Mouse (Mus musculus): Measurements from ENCODE around the gene Olfr680-ps1. TPM values are rescaled to one million over a fixed set of nuclear protein-coding genes. Genes with fewer than 3 reads are reported as not detected.

The Olfr680-ps1 gene
- not detected for polyA plus RNA-seq (2017; shearing (Covaris generic))

DNA sequence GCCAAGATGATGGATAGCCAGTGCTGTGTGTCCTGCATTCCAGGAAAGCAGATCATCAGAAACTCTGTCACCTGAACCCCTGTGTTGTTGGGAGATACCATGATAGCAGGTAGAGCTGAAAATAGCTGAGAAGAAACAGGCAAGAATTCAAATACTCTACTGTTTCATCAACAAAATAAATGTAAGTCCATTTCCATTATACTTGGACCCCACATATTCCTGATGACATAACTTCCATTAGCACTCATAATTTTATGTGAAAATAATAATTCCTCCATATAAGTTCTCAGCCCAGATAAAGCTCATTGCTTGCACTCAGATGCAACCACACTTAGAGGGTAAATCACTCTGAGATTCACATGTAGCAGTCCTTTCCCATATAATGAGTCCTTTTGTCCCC is at the start of gene Olfr680-ps1:
Gene Olfr680-ps1 (minus strand): TSS at position 101 of the 400 bp plus-strand sequence.

DNA sequence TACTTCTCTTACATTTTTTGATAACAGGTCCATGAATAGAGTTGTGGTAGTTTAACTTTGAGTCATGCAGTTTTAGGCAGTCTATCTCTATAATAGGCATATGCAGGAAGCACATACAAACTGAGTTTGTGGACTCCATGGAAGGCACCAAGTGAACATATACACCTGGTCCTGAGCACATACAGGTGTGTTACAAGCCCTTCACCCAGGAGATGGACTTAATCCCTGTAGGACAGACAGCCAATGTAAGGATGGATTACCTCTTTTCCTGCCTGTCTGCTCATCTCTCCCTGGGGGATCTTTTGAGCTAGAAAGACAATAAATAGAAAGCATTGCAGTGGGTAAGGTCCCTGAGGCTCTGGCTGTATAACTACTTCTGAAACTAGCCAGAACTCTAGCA is 23.9 kb upstream of the Olfr680-ps1 start, which contains the start of gene Olfr681:
Gene Olfr681 (plus strand): TSS at position 301 of the 400 bp plus-strand sequence.

DNA sequence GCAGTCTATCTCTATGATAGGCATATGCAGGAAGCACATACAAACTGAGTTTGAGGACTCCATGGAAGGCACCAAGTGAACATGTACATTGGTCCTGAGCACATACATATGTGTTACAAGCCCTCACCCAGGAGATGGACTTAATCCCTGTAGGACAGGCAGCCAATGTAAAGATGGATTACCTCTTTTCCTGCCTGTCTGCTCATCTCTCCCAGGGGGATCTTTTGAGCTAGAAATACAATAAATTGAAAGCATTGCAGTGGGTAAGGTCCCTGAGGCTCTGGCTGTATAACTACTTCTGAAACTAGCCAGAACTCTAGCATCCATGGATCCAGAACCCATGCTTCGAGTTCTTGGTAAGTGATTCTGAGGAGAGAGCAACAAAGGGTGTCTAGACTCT is 11.7 kb downstream of the Olfr680-ps1 start, which contains the start of gene Olfr679:
Gene Olfr679 (plus strand): TSS at position 301 of the 400 bp plus-strand sequence.

DNA sequence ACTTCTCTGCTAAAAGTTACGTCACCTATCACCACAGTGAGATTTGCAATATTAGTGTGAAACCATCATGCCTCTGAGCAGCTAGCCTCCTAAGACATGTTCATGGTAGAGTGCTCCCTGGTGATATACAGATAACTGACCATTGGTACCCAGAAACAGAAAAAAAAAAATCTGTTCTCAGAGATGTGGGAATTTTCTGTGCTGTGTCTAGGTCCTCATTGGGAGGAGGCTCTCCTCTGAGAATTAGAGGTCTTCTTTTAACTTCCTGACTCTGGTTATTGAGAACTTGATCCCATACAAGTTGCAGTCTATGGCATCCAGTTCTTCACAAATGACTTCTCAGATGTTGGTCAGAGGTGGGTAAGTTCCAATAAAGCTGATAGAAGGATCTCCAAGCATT is 28.4 kb downstream of the Olfr680-ps1 start, which contains the start of gene Olfr678:
Gene Olfr678 (plus strand): TSS at position 301 of the 400 bp plus-strand sequence.

Other genes starting within 250 kb of the Olfr680-ps1 start
- gene Usp17la, start 235.8 kb downstream of the Olfr680-ps1 start, polyA plus RNA-seq (2017; shearing (Covaris generic)), result not detected
- gene Olfr665, start 214.8 kb downstream of the Olfr680-ps1 start, polyA plus RNA-seq (2017; shearing (Covaris generic)), result not detected
- not detected for gene Olfr666, start 196.9 kb downstream of the Olfr680-ps1 start, polyA plus RNA-seq (2017; shearing (Covaris generic))
- gene Olfr667, start 171.3 kb downstream of the Olfr680-ps1 start, polyA plus RNA-seq (2017; shearing (Covaris generic)), result not detected
- not detected for gene Olfr668, start 164.8 kb downstream of the Olfr680-ps1 start, polyA plus RNA-seq (2017; shearing (Covaris generic))
- gene Olfr669, start 158.6 kb downstream of the Olfr680-ps1 start, polyA plus RNA-seq (2017; shearing (Covaris generic)), result not detected
- not detected for gene Olfr670, start 130.2 kb downstream of the Olfr680-ps1 start, polyA plus RNA-seq (2017; shearing (Covaris generic))
- gene Olfr671, start 113.7 kb downstream of the Olfr680-ps1 start, polyA plus RNA-seq (2017; shearing (Covaris generic)), result 0.34 TPM
- not detected for gene Olfr672, start 90.8 kb downstream of the Olfr680-ps1 start, polyA plus RNA-seq (2017; shearing (Covaris generic))
- not detected for gene Olfr675, start 64.4 kb downstream of the Olfr680-ps1 start, polyA plus RNA-seq (2017; shearing (Covaris generic))
- gene Olfr676, start 60.1 kb downstream of the Olfr680-ps1 start, polyA plus RNA-seq (2017; shearing (Covaris generic)), result not detected
- gene Olfr677, start 41.4 kb downstream of the Olfr680-ps1 start, polyA plus RNA-seq (2017; shearing (Covaris generic)), result not detected
- not detected for gene Olfr678, start 28.3 kb downstream of the Olfr680-ps1 start, polyA plus RNA-seq (2017; shearing (Covaris generic))
- not detected for gene Olfr679, start 11.6 kb downstream of the Olfr680-ps1 start, polyA plus RNA-seq (2017; shearing (Covaris generic))
- not detected for gene Olfr681, start 24.0 kb upstream of the Olfr680-ps1 start, polyA plus RNA-seq (2017; shearing (Covaris generic))
- not detected for gene Olfr683, start 54.2 kb upstream of the Olfr680-ps1 start, polyA plus RNA-seq (2017; shearing (Covaris generic))
- gene Olfr684, start 70.8 kb upstream of the Olfr680-ps1 start, polyA plus RNA-seq (2017; shearing (Covaris generic)), result 0.12 TPM
- gene Olfr685, start 93.2 kb upstream of the Olfr680-ps1 start, polyA plus RNA-seq (2017; shearing (Covaris generic)), result not detected
- not detected for gene Olfr686, start 114.7 kb upstream of the Olfr680-ps1 start, polyA plus RNA-seq (2017; shearing (Covaris generic))
- not detected for gene Olfr688, start 195.3 kb upstream of the Olfr680-ps1 start, polyA plus RNA-seq (2017; shearing (Covaris generic))
- gene Olfr689, start 218.3 kb upstream of the Olfr680-ps1 start, polyA plus RNA-seq (2017; shearing (Covaris generic)), result 0.17 TPM
- gene Olfr690, start 241.3 kb upstream of the Olfr680-ps1 start, polyA plus RNA-seq (2017; shearing (Covaris generic)), result not detected
- 0.43 TPM for gene Olfr691, start 249.5 kb upstream of the Olfr680-ps1 start, polyA plus RNA-seq (2017; shearing (Covaris generic))

All from effector memory CD4-positive, alpha-beta T cell, adult 7 months (primary cell).